Mouse (Mus musculus) left cerebral cortex, postnatal 10 days (tissue): ENCODE measurements at regions not wholly inside any gene's neighbourhood (a gene's known extent, or its start where the extent isn't known, plus 50 kb on each side); places are given as distances from the start of the nearest gene placed in this dataset. TPM values are rescaled to one million over a fixed set of nuclear protein-coding genes. Genes with fewer than 3 reads are reported as not detected.

Experiments used
- DNase-seq, 2 experiments: peaks; one replicate each; pipeline ENCODE4 v3.0.0; 2021 to 2022; ENCODE audit warnings: low spot score in 2 of 2, mixed read lengths in 1 of 2; ENCODE audit errors: extremely low spot score in 1 of 2
- intact Hi-C: fragments of 180-260 bp; cut with DNase I; formaldehyde crosslinking; loops from one replicate; pipeline ENCODE4 v1.15.1; 2025
- microRNA-seq: library from miRNA; unstranded; fragments of <30 nt; microRNA quantifications from one replicate; pipeline ENCODE4 v1.2.0, GENCODE M21; 2022

GRCm38 (mm10) chr12:37050596-37050995 is 57.7 kb upstream of the Meox2 start:
- intact Hi-C loops: no loop called here
- no peak for DNase-seq

- intact Hi-C loops: no loop called here
These were observed 50.9 kb upstream of the Meox2 start for GRCm38 (mm10) chr12:37057411-37057810.

More at GRCm38 (mm10) chr12:37057411-37057810, 50.9 kb upstream of the Meox2 start:
- no peak for DNase-seq

Small RNA genes in the stretch of these regions (microRNA-seq; reads per million reads assigned to microRNA genes)
- gene Gm44326: not detected
- 58.1 reads per million, percentile 51 among the genes with 10 or more reads in this experiment for gene Mir5099
